Mouse (Mus musculus) stomach, postnatal 0 days (tissue): ENCODE data around the gene Anapc15-ps. TPM values are rescaled to one million over a fixed set of nuclear protein-coding genes. Genes with fewer than 3 reads are reported as not detected.
"Not testable (repeated sequence)": the region's sequence is repeated elsewhere in the genome, so short reads cannot be mapped to it uniquely, and the experiment has no call there.

Experiments used
- ATAC-seq: fragments of 200-750 bp; cut with Nextera tagmentation; 2 replicates; pipeline ENCODE4 v1.8.0; 2017; ENCODE audit not compliant: low FRiP score, low TSS enrichment
- DNase-seq: peaks from one replicate; pipeline ENCODE4 v3.0.0-alpha.2; 2016; ENCODE audit warnings: low spot score
- H3K27ac ChIP-seq: fragments of 300-500 bp; sonication (generic); replicated peaks from 2 replicates; pipeline ENCODE4 v1.5.1; 2014; ENCODE audit warnings: mild to moderate bottlenecking, control low read depth
- H3K27me3 ChIP-seq: fragments of 300-500 bp; sonication (generic); 2 replicates; pipeline ENCODE4 v1.6.1; 2014; ENCODE audit warnings: low read length; ENCODE audit not compliant: control insufficient read depth, insufficient read depth
- H3K36me3 ChIP-seq: fragments of 300-500 bp; sonication (generic); 2 replicates; pipeline ENCODE4 v1.6.1; 2014; ENCODE audit warnings: low read length, mixed read lengths; ENCODE audit not compliant: control insufficient read depth, insufficient read depth
- H3K4me1 ChIP-seq: fragments of 300-500 bp; sonication (generic); replicated peaks from 2 replicates; pipeline ENCODE4 v1.6.1; 2014; ENCODE audit warnings: antibody characterized with exemption; ENCODE audit not compliant: control insufficient read depth, insufficient read depth
- H3K4me2 ChIP-seq: fragments of 300-500 bp; sonication (generic); replicated peaks from 2 replicates; pipeline ENCODE4 v1.6.1; 2014; ENCODE audit warnings: low read depth, mild to moderate bottlenecking, control low read depth, moderate library complexity
- H3K4me3 ChIP-seq: fragments of 300-500 bp; sonication (generic); 2 replicates; pipeline ENCODE4 v1.5.1; 2014; ENCODE audit warnings: low read depth, low read length, control low read depth
- H3K9ac ChIP-seq: fragments of 300-500 bp; sonication (generic); 2 replicates; pipeline ENCODE4 v1.6.1; 2014; ENCODE audit warnings: mild to moderate bottlenecking, low read length, control low read depth, mixed read lengths
- H3K9me3 ChIP-seq: fragments of 300-500 bp; sonication (generic); 2 replicates; pipeline ENCODE4 v1.6.1; 2016; ENCODE audit warnings: low read length; ENCODE audit not compliant: control insufficient read depth
- CTCF ChIP-seq: IDR thresholded peaks from 2 replicates; pipeline ENCODE4 v1.5.1; 2016; ENCODE audit warnings: antibody characterized with exemption, low read depth, mild to moderate bottlenecking, moderate library complexity
- EP300 ChIP-seq: optimal IDR thresholded peaks from 2 replicates; pipeline ENCODE3; 2016; ENCODE audit warnings: antibody characterized with exemption
- WGBS: fragments of 180-500 bp; shearing (Covaris S2); extraction: QIAGEN DNeasy Blood & Tissue Kit; methylation state at CpG from one replicate; pipeline ENCODE4 v1.1.7; 2014; 5-methylcytosine and 5-hydroxymethylcytosine counted together
- polyA plus RNA-seq: library from polyadenylated mRNA; unstranded; fragments of >200 nt; fragmentation: Nextera tagmentation; extraction: Ambion mirVana; gene quantifications from 2 replicates; pipeline ENCODE4 v1.2.1, GENCODE M21; 2015

Anapc15-ps gene
- polyA plus RNA-seq, 1 experiment from 2014 or later = not detected

DNA sequence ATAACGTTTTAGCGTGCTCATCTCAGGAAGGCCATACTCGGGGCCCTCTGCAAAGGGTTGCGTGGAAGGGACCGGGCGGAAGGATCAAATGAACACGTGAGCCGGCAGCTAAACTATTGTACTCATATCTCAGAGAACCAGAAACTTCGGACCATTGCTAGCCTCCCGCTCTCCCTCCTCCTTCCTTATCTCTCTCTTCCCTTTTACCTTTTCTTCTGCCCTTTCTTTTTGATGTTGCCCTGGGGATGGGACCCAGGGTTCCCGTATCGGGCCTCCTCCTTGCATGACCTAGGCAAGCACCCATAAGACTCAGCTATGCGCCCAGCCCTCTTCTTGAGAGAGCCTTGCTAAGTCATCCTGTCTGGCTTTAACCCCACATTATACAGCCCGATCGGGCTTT lies 38.5 kb downstream of the Anapc15-ps start:
- no peak for TF ChIP-seq CTCF
- no peak for TF ChIP-seq EP300
- Histone ChIP-seq H3K4me2 (no peak overlapping the region), H3K9me3 (no peaks in the 10 kb centered on the region), H3K4me1 (no peaks in the 10 kb centered on the region), H3K27ac (no peak overlapping the region), H3K4me3 (no peak overlapping the region), H3K36me3 (no peaks in the 10 kb centered on the region), H3K9ac (no peak overlapping the region), H3K27me3 (no peaks in the 10 kb centered on the region)
- DNase-seq (no peak), ATAC-seq (no peak)
- WGBS = 54% methylated on average over 15 of the region's 15 CpGs

DNA sequence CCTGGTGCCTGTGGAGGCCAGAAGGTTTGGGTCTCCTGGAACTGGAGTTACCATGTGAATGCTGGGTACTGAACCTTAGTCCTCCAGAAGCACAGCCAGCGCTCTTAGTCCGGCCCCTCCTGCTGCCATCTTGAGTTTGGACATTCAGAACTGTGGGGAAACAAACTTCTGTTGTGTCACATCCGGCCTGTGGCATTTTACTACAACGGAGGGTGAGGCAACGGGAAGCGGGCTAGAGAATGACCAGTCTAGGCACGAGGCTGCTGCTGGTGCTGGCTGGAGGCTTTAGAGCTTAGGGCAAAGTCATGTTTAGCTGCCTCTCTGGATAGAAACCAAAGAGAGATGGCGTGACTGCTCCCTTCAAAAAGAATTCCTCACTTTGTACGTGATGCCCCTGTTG lies 39.0 kb downstream of the Anapc15-ps start:
- no peaks in the 10 kb centered on the region for H3K9me3 ChIP-seq
- no peaks in the 10 kb centered on the region for H3K27me3 ChIP-seq
- H3K4me2 ChIP-seq = no peak overlapping the region
- no peaks in the 10 kb centered on the region for H3K36me3 ChIP-seq
- no peak overlapping the region for H3K27ac ChIP-seq
- no peaks in the 10 kb centered on the region for H3K4me1 ChIP-seq
- no peak overlapping the region for H3K9ac ChIP-seq
- DNase-seq (no peak), ATAC-seq (no peak; the same call in 1 of the 2 replicates)
- TF ChIP-seq EP300 = no peak
- TF ChIP-seq CTCF = no peak
- H3K4me3 ChIP-seq = no peak overlapping the region
- WGBS = 66% methylated on average over 9 of the region's 9 CpGs

DNA sequence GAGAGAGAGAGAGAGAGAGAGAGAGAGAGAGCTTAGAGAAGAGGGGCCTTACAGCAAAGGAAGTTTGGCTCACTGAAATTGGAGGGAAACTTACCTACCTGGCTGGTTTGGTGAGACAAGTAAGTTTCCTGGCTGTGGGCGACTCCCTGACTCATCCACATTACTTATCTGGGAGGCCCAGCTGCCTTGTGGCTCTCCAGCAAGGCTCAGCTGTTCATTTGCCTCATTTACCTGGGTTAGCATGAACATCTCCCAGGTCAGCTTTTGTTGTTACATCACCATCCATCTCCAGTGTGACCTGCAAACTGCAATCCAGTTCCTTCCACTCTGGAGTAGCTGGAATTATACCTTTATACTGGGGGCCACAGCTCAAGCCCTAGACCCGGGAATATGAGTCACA lies 41.7 kb downstream of the Anapc15-ps start:
- Histone ChIP-seq H3K36me3 (no peaks in the 10 kb centered on the region), H3K4me2 (no peak overlapping the region), H3K4me3 (no peak overlapping the region), H3K27ac (no peak overlapping the region), H3K27me3 (no peaks in the 10 kb centered on the region), H3K4me1 (no peaks in the 10 kb centered on the region), H3K9ac (no peak overlapping the region), H3K9me3 (no peaks in the 10 kb centered on the region)
- no peak for DNase-seq
- no peak for ATAC-seq
- WGBS = 56% methylated on average over 2 of the region's 2 CpGs
- TF ChIP-seq EP300 (no peak), CTCF (no peak)

DNA sequence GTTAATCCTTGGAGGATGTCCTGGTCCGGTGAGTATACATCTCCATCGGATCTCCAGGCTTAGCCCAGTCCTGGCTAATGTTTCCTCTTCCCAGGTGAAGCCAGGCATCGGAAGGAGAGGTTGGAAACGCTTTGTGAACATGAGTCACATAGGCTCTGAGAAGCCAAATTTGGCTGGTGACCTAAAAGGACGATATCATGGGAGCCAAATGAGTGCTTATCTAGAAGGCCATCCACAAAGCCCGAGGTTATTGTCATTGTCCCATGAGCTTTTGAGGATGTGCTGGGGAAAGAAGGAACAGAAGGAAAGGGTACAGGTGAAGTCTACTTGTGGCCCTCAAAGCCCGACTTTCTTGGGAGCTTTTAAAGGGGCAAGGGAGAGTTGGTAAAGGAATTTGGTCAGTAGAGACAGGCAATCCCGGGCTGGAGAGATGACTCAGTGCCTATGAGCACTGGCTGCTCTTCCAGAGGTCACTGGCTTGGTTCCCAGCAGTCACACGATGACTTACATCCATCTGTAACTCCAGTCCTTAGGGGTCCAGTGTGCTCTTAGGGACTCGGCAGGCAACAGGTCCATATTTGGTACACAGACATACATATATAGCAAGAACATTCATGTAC lies 42.4 kb downstream of the Anapc15-ps start:
- Histone ChIP-seq H3K4me1 (no peaks in the 10 kb centered on the region), H3K27me3 (no peaks in the 10 kb centered on the region), H3K36me3 (no peaks in the 10 kb centered on the region), H3K27ac (no peak overlapping the region), H3K4me2 (no peak overlapping the region), H3K4me3 (no peak overlapping the region), H3K9ac (no peak overlapping the region), H3K9me3 (no peaks in the 10 kb centered on the region)
- DNase-seq = no peak
- no peak for ATAC-seq
- TF ChIP-seq CTCF = no peak
- no peak for TF ChIP-seq EP300
- 70% methylated on average over 10 of the region's 10 CpGs for WGBS

DNA sequence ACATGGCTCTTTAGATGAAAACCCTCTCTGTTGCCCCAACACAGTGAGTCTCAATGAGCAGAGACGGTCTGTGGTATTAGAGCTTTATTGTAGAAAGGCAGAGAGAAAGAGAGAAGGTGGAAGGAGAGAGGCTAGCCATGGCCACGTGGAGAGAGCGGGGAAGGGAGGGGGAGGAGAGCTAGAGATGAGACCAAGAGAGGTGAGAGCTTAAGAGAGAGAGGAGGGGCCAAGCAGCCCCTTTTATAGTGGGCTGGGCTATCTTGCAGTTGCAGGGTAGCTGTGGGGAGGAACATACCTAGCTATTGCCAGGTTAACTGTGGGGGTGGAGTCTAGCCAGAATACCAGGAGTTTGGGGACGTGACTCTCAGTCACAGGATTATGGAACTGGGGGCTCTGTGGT lies 43.1 kb downstream of the Anapc15-ps start:
- H3K4me2 ChIP-seq, H3K4me1 ChIP-seq, H3K4me3 ChIP-seq, H3K27me3 ChIP-seq, H3K36me3 ChIP-seq, H3K9ac ChIP-seq, DNase-seq, H3K27ac ChIP-seq, ATAC-seq, H3K9me3 ChIP-seq: not testable (repeated sequence)
- WGBS = 73% methylated on average over 4 of the region's 4 CpGs

DNA sequence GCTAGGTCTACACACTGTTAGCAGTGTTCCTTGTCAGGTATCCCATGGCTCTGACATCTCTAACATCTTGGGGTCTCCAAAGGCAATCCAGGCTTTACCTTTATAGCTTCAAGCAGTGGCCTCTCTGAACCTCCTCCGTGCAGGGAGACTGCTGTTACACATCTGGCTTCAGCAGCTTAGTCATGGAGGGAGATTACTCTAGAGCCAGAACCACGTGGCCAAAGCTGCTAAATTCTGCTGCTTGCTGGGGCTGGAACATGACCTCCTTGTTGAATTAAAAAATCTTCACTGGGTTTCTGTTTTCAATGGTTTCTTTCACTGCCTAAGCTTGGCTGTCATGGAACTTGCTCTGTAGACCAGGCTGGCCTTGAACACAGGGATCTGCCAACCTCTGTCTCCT lies 44.9 kb downstream of the Anapc15-ps start:
- H3K4me1 ChIP-seq = no peaks in the 10 kb centered on the region
- H3K36me3 ChIP-seq = no peaks in the 10 kb centered on the region
- H3K27ac ChIP-seq = no peak overlapping the region
- no peaks in the 10 kb centered on the region for H3K9me3 ChIP-seq
- H3K4me3 ChIP-seq = no peak overlapping the region
- H3K9ac ChIP-seq = no peak overlapping the region
- H3K27me3 ChIP-seq = no peaks in the 10 kb centered on the region
- no peak for TF ChIP-seq EP300
- no peak for TF ChIP-seq CTCF
- 46% methylated on average over 2 of the region's 2 CpGs for WGBS
- H3K4me2 ChIP-seq = no peak overlapping the region
- DNase-seq (no peak), ATAC-seq (no peak)
